Mouse (Mus musculus): ENCODE results near the gene B3gnt2. TPM values are rescaled to one million over a fixed set of nuclear protein-coding genes. Genes with fewer than 3 reads are reported as not detected.

B3gnt2 gene
- polyA plus RNA-seq, 1 experiment = 9.7 TPM

- no peak for DNase-seq (ENCODE audit: extremely low spot score in 1 of 2, low spot score in 1 of 2)
Observed at GRCm38 (mm10) chr11:22781190-22781589, 79.6 kb downstream of the B3gnt2 start.

GRCm38 (mm10) chr11:22780761-22781160 lies 80.0 kb downstream of the B3gnt2 start:
- no peak for DNase-seq (ENCODE audit: extremely low spot score in 1 of 2, low spot score in 1 of 2)

- DNase-seq (ENCODE audit: extremely low spot score in 1 of 2, low spot score in 1 of 2) = no peak
Observed at GRCm38 (mm10) chr11:22779821-22780551, 80.8 kb downstream of the B3gnt2 start.

- DNase-seq (ENCODE audit: extremely low spot score in 1 of 2, low spot score in 1 of 2) = no peak
Observed at GRCm38 (mm10) chr11:22778596-22778995, 82.2 kb downstream of the B3gnt2 start.

GRCm38 (mm10) chr11:22777531-22777930 lies 83.2 kb downstream of the B3gnt2 start:
- no peak for DNase-seq (ENCODE audit: extremely low spot score in 1 of 2, low spot score in 1 of 2)

GRCm38 (mm10) chr11:22774821-22775220 lies 85.9 kb downstream of the B3gnt2 start:
- DNase-seq (ENCODE audit: extremely low spot score in 1 of 2, low spot score in 1 of 2) = no peak

GRCm38 (mm10) chr11:22766238-22766637 lies 94.5 kb downstream of the B3gnt2 start:
- DNase-seq (ENCODE audit: extremely low spot score in 1 of 2, low spot score in 1 of 2) = no peak

GRCm38 (mm10) chr11:22765425-22765824 lies 95.3 kb downstream of the B3gnt2 start:
- DNase-seq (ENCODE audit: extremely low spot score in 1 of 2, low spot score in 1 of 2) = no peak

- DNase-seq (ENCODE audit: extremely low spot score in 1 of 2, low spot score in 1 of 2) = no peak
Observed at GRCm38 (mm10) chr11:22763556-22764295, 97.0 kb downstream of the B3gnt2 start.

- DNase-seq (ENCODE audit: extremely low spot score in 1 of 2, low spot score in 1 of 2) = no peak
Observed at GRCm38 (mm10) chr11:22763055-22763454, 97.7 kb downstream of the B3gnt2 start.

GRCm38 (mm10) chr11:22762236-22762927 lies 98.4 kb downstream of the B3gnt2 start:
- no peak for DNase-seq (ENCODE audit: extremely low spot score in 1 of 2, low spot score in 1 of 2)

- DNase-seq (ENCODE audit: extremely low spot score in 1 of 2, low spot score in 1 of 2) = no peak
Observed at GRCm38 (mm10) chr11:22759783-22760182, 101.0 kb downstream of the B3gnt2 start.

GRCm38 (mm10) chr11:22756168-22756980 lies 104.4 kb downstream of the B3gnt2 start:
- DNase-seq (ENCODE audit: extremely low spot score in 1 of 2, low spot score in 1 of 2) = no peak

- no peak for DNase-seq (ENCODE audit: extremely low spot score in 1 of 2, low spot score in 1 of 2)
Observed at GRCm38 (mm10) chr11:22755180-22755579, 105.6 kb downstream of the B3gnt2 start.

GRCm38 (mm10) chr11:22752596-22752995 lies 108.2 kb downstream of the B3gnt2 start:
- DNase-seq (ENCODE audit: extremely low spot score in 1 of 2, low spot score in 1 of 2) = no peak

- DNase-seq (ENCODE audit: extremely low spot score in 1 of 2, low spot score in 1 of 2) = no peak
Observed at GRCm38 (mm10) chr11:22751592-22751991, 109.2 kb downstream of the B3gnt2 start.

GRCm38 (mm10) chr11:22747406-22747805 lies 113.4 kb downstream of the B3gnt2 start:
- no peak for DNase-seq (ENCODE audit: extremely low spot score in 1 of 2, low spot score in 1 of 2)

- DNase-seq (ENCODE audit: extremely low spot score in 1 of 2, low spot score in 1 of 2) = no peak
Observed at GRCm38 (mm10) chr11:22745356-22745755, 115.4 kb downstream of the B3gnt2 start.

- no peak for DNase-seq (ENCODE audit: extremely low spot score in 1 of 2, low spot score in 1 of 2)
Observed at GRCm38 (mm10) chr11:22743561-22744269, 117.0 kb downstream of the B3gnt2 start.

All from frontal cortex, adult 2 months (tissue).